Mouse (Mus musculus): ENCODE measurements at regions not wholly inside any gene's neighbourhood (a gene's known extent, or its start where the extent isn't known, plus 50 kb on each side); places are given as distances from the start of the nearest gene placed in this dataset.
A peak's percentile ranks its signal among the peaks of the same experiment; 100 is the strongest.

- no peak for DNase-seq
These were observed 149.5 kb upstream of the Spef2 start for GRCm38 (mm10) chr15:9898211-9898610.

GRCm38 (mm10) chr15:9893146-9893545 is 144.5 kb upstream of the Spef2 start:
- no peak for DNase-seq

GRCm38 (mm10) chr15:9892208-9892607 is 143.5 kb upstream of the Spef2 start:
- no peak for DNase-seq

- no peak for DNase-seq
These were observed 142.8 kb upstream of the Spef2 start for GRCm38 (mm10) chr15:9891446-9891845.

GRCm38 (mm10) chr15:9875776-9876175 is 127.1 kb upstream of the Spef2 start:
- DNase-seq = no peak

GRCm38 (mm10) chr15:9870126-9870525 is 121.5 kb upstream of the Spef2 start:
- no peak for DNase-seq

GRCm38 (mm10) chr15:9864778-9865177 is 116.1 kb upstream of the Spef2 start:
- DNase-seq = peak; percentile 93

- DNase-seq = no peak
These were observed 113.2 kb upstream of the Spef2 start for GRCm38 (mm10) chr15:9861825-9862224.

- no peak for DNase-seq
These were observed 91.0 kb upstream of the Spef2 start for GRCm38 (mm10) chr15:9839681-9840080.

- no peak for DNase-seq
These were observed 86.4 kb upstream of the Spef2 start for GRCm38 (mm10) chr15:9835096-9835495.

GRCm38 (mm10) chr15:9804469-9804868 is 55.8 kb upstream of the Spef2 start:
- DNase-seq = no peak
